Mouse (Mus musculus) left cerebral cortex, adult 2 months (tissue): ENCODE measurements at regions not wholly inside any gene's neighbourhood (a gene's known extent, or its start where the extent isn't known, plus 50 kb on each side); places are given as distances from the start of the nearest gene placed in this dataset.

Source experiments
- DNase-seq, 2 experiments: peaks; one replicate each; pipeline ENCODE4 v3.0.0; 2021 to 2022; ENCODE audit warnings: low spot score in 2 of 2, mixed read lengths in 1 of 2; ENCODE audit errors: extremely low spot score in 1 of 2
- H3K27ac ChIP-seq: fragments of 200-600 bp; 2 replicates; pipeline ENCODE4 v1.8.1; 2022
- H3K4me3 ChIP-seq: fragments of 200-600 bp; 2 replicates; pipeline ENCODE4 v1.8.1; 2022
- CTCF ChIP-seq: fragments of 200-600 bp; IDR thresholded peaks from 2 replicates; pipeline ENCODE4 v1.8.1; 2022; ENCODE audit warnings: antibody characterized with exemption, mild to moderate bottlenecking, moderate library complexity
- intact Hi-C: fragments of 180-260 bp; cut with DNase I; formaldehyde crosslinking; loops from one replicate; pipeline ENCODE4 v1.15.1; 2025

DNA sequence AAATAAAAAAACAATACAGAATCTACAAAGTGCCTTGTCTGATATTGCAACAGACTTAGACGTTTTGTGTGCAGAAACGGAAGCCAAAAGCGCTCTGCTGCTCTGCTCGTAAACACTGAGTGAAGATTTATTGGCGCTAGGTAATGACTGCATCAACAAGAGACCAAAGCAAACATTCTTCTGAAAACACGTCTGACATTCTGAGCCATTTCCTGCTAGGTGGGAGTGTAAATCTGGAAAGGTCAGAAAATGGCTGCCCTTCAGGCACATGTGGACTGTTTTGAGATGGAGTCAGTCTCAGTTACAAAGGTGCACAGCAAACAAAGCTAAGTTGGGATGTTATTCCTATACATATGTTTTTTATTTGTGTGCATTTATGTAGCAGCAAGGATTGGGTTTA, 192.6 kb downstream of the Olfm4 start:
- Histone ChIP-seq H3K27ac (no peak overlapping the region), H3K4me3 (no peak overlapping the region)
- TF ChIP-seq CTCF = no peak
- DNase-seq = no peak
- intact Hi-C loops = no loop called here

DNA sequence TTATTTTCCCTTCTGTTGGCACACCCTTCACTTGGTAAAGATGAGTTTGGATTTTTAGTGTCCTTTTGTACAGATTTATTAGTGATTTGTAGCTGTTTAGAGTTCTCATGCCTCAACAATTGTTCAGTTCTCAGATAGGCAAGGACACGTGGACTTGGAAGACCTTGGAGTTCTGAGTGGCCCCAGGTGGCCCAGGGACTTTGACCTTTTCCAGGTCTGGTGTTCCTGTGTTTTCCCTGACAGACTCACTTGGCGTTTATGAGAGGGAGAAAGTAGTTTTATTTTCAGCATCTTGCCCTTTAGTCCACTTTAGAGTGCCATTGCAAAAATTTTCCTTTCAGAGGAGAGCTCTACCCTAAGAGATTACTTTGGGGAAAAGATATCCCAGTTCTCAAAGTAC, 211.2 kb downstream of the Olfm4 start:
- no peak for TF ChIP-seq CTCF
- intact Hi-C loops = no loop called here
- Histone ChIP-seq H3K4me3 (no peak overlapping the region), H3K27ac (no peak overlapping the region)
- DNase-seq = no peak

DNA sequence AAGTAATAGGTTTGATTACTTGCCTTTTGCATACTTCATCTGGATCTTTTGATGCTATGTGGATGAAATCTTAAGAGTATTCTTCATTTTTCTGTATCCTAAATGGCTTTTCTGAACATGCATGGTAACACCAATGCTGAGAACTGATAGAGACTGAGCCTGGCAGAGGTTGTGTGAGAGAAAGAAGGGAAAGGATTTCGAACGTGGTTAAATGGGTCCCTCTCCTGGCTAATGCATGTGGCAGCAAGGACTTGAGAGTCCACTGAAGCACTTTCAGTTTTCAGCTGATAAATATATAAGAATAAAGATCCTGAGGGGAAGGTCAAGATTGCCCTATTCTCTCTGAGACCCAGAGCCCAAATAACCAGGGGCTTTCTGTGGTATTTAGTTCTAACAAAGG, 229.0 kb downstream of the Olfm4 start:
- intact Hi-C loops = loop anchor here (1.0 to 10.0 kb wide), 4 partner anchors 298 to 728 kb away; partner anchors contain the start of genes Elf1 and Wbp4
- H3K4me3 ChIP-seq = no peak overlapping the region
- peak; percentile 72 for TF ChIP-seq CTCF
- DNase-seq = peak in 1 of 2 experiments; percentile 44
- H3K27ac ChIP-seq = no peak overlapping the region

DNA sequence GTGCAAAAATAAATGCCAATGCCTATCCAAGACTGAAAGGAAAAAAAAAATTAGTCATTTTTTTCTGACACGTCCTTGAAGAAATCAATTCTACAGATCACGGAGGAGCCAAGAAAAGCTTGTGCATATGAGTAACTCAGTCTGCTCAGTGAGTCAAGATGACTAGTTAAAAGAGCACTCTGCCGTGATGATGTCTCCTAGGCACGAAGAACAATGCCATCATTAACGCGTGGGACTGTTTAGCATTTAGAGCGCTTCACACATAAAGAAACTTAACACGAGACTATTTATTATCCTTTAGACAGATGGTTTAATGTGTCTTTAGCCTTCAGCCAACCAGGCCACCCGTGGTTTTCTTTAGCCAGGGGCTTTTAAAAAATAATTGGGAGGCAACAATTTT, 229.8 kb downstream of the Olfm4 start:
- no peak overlapping the region for H3K27ac ChIP-seq
- intact Hi-C loops = loop anchor here (1.0 to 10.0 kb wide), 4 partner anchors 299 to 729 kb away; partner anchors contain the start of genes Elf1 and Wbp4

DNA sequence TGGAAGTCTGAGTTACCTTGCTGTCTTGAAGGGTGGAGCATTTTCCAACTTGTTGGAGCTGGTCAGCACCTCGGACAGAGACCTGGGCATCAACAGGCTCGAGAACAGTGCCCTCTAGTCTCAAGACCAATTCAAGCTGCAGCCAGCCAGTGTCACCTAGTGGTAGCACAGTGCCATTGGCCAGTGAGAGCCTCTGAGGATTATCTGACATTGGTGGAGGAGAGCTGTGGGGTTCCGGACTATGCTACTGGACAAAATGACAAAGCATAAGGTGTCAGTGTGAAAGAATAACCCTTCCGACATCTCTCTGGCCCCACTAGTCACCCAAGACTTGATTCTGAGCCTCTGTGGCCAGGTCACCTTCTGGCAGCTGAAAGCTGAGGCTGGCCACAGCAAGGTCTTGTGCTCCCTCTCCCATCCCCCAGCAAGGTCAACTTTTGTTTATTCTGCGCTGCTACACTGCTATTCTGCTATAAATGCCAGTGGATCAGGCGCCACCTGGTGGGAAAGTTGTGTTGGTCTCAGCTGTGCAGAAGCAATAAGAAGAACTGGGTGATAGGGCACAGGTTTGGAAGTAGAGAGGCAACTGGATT, 232.2 kb downstream of the Olfm4 start:
- H3K27ac ChIP-seq = no peak overlapping the region
- intact Hi-C loops = loop anchor here (2.0 to 10.0 kb wide), 4 partner anchors 301 to 731 kb away; partner anchors contain the start of genes Elf1 and Wbp4
- TF ChIP-seq CTCF = peak; percentile 55

More for the DNA sequence above, 229.8 kb downstream of the Olfm4 start:
- TF ChIP-seq CTCF = no peak
- DNase-seq = no peak
- H3K4me3 ChIP-seq = no peak overlapping the region

DNA sequence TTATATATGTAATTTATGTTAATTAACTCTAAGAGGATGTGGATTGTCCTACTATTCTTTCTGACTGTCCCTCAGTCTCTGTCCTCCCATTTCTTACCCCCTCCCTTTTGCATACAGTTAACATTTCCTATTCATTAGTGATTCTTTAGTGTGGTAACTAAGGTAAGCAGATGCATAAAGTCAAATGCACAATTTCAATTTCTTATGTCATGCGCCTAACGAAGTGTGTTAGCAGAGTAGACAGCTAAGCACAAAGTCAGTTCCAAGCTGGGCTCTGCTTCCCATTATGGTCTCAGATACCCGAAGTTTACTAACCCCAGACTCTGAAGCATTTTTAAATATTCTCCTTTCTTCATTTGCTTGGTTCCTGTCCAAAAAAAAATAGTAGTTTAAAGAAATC, 248.2 kb downstream of the Olfm4 start:
- no peak overlapping the region for H3K4me3 ChIP-seq
- H3K27ac ChIP-seq = no peak overlapping the region
- intact Hi-C loops = no loop called here
- no peak for TF ChIP-seq CTCF
- no peak for DNase-seq

More for the DNA sequence above, 232.2 kb downstream of the Olfm4 start:
- DNase-seq = peak; percentile 47 to 53
- H3K4me3 ChIP-seq = no peak overlapping the region

DNA sequence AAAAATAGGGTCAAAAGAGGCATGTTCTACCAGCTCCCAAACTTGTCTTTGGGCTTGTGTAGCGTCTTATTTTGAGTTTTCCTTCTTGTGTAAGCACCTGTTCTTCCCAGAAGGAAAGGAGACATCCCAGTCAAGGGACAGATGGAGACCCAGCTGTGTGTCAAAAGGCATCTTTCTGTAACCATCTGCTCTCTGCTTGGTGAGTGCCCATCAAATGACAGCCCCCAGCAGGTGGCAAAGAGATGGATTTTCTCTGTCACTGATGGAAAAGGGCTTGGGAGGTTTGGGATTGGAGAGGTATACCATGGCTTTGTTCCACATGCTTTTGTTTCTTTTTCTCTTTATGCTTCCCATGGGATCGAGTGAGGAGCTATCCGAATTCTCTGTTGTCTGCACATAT, 249.1 kb downstream of the Olfm4 start:
- H3K4me3 ChIP-seq = no peak overlapping the region
- intact Hi-C loops = no loop called here
- no peak for TF ChIP-seq CTCF
- H3K27ac ChIP-seq = no peak overlapping the region
- no peak for DNase-seq

DNA sequence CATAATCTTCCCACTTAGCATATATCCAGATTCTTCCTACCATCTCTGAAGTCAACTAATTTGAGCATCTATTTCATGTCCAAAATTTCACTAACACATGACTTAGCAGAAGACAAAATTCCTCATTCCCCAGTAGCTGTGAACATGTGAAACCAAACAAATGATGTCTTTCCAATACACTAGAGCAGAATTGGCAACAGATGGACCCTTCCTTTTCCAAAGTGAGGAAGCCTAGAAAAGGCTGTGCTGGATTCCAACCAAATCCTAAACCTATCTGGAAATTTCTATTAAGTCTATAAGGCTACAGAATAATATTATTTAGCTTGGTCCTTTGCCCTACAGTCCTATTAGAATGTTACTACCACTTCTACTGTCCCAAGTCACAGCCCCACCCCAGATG, 253.3 kb downstream of the Olfm4 start:
- no peak for TF ChIP-seq CTCF
- intact Hi-C loops = no loop called here
- Histone ChIP-seq H3K27ac (peak overlapping the region; percentile 40; the same call in 1 of the 2 replicates), H3K4me3 (no peak overlapping the region)
- DNase-seq = no peak

DNA sequence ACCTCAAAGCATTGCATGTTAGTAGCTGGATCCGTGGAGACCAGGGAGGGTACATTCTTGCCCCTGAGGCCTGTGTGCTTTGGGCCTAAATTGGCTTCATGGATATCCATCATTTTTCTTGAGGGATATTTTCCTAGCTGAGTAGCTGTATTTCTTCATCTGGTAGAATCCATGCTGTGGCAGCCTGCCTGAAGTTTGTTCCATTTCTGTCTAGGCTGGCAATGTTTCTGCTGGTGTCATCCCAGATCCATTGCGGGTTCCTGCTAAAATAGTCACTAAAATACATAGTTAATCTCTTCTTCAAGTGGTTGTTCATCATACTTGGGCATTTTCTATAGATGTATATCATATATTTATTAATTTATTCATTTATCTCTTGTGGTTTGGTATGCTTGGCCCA, 253.7 kb downstream of the Olfm4 start:
- no peak for DNase-seq
- no peak for TF ChIP-seq CTCF
- H3K4me3 ChIP-seq = no peak overlapping the region
- H3K27ac ChIP-seq = peak overlapping the region; percentile 40; the same call in 1 of the 2 replicates
- intact Hi-C loops = no loop called here

DNA sequence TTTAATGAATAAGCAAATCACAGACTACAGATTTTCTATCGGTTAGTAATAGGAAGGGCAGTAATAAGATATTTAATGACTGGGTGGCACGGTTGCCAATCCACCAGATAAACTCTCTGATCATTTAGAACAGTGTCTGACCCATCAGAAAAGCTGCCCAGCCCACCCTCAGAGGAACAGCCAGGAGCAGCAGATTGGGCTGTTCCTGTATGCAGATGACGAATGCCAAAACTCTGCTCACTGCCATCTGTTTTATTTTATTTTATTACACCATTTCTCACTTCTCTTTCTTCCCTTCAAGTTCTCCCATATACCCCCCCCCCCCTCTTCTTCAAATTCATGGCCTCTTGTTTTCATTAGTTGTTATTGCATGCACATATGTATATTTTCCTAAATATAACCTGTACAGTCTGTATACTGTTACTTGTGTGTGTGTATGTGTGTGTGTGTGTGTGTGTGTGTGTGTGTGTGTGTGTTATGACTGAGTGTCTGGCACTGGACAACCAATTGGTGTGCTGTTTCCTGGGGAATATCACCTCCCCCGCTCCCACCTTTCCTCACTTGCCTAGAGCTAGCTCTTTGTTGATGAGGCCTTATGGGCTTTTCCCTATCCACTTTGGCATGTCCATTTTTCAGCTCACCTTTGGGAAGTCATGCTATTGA, 260.9 kb downstream of the Olfm4 start:
- TF ChIP-seq CTCF = no peak
- H3K27ac ChIP-seq = no peak overlapping the region
- intact Hi-C loops = no loop called here

DNA sequence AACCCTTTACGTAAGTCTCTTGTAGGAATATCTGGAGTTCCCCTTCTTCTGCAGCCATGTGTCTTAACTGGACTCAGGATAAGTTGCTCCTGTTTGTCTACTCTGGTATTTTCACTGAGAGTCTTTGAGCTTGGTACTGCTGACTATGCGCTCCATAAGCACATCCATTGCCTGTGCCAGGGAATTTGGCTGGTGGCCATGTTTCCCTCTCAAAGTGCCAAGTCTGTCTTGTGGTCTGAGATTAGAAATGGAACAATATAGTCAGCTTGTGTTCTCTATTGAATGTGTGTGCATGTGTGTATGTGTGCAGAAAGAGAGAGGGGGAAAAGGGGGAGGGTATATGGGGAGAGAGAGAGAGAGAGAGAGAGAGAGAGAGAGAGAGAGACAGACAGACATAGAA, 263.7 kb downstream of the Olfm4 start:
- DNase-seq = peak; percentile 54 to 68
- Histone ChIP-seq H3K4me3 (no peak overlapping the region), H3K27ac (no peak overlapping the region)
- intact Hi-C loops = no loop called here
- TF ChIP-seq CTCF = no peak

More for the DNA sequence above, 260.9 kb downstream of the Olfm4 start:
- DNase-seq = no peak
- no peak overlapping the region for H3K4me3 ChIP-seq

DNA sequence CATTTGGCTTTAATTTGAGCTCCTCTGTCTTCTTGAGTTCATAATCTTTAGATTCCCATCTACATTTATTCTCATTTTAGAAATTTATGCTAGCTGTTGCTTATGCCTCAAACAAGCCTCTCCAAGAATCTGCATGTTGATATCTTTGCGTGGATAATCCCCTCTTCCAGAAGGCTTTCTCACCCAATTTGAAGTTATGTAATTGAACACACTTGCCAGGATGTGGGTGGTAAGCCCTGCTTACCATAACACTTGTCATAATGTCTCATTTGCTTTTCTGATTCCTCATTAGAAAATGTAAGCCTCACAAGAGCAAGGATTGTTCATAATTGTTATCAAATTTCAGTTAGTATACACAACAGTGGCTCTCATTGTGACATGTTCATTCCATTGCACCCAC, 266.0 kb downstream of the Olfm4 start:
- intact Hi-C loops = no loop called here
- TF ChIP-seq CTCF = no peak
- DNase-seq = no peak
- Histone ChIP-seq H3K4me3 (no peak overlapping the region), H3K27ac (peak overlapping the region; percentile 8; the same call in 1 of the 2 replicates)

DNA sequence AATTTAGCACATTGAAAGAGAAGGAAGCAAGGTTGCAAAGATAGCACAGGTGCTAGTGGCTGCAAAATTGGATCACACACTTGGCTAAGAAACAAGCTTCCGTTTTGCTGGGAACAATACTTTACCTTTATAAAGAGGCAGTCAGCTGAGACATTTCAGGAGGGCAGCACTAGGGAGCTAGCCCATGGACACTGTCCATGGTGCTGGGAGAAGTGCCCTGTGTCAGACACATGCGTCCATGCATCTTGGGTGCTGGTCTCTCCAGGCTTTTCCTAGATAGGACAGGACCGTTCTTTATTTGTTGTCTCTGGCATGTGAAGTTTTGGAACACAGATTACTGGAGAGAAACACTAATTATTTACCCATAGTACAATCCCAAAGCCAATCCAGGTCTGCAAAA, 273.2 kb downstream of the Olfm4 start:
- no peak overlapping the region for H3K27ac ChIP-seq
- intact Hi-C loops = no loop called here

More for the DNA sequence above, 273.2 kb downstream of the Olfm4 start:
- no peak overlapping the region for H3K4me3 ChIP-seq
- DNase-seq = no peak
- TF ChIP-seq CTCF = no peak
